Mouse (Mus musculus) heart, postnatal 0 days (tissue): ENCODE measurements at regions not wholly inside any gene's neighbourhood (a gene's known extent, or its start where the extent isn't known, plus 50 kb on each side); places are given as distances from the start of the nearest gene placed in this dataset.

Experiments used
- CTCF ChIP-seq: IDR thresholded peaks from 2 replicates; pipeline ENCODE4 v1.5.1; 2016; ENCODE audit warnings: antibody characterized with exemption, control low read depth, low read depth
- EP300 ChIP-seq: IDR thresholded peaks from 2 replicates; pipeline ENCODE4 v1.6.1; 2016; ENCODE audit warnings: antibody characterized with exemption, low read depth

GRCm38 (mm10) chr13:84625927-84626326, 403.8 kb downstream of the Tmem161b start:
- no peak for TF ChIP-seq EP300
- TF ChIP-seq CTCF, result no peak
